Mouse (Mus musculus) ES-Bruce4 (cell line): ENCODE data around the gene Cks1b. TPM values are rescaled to one million over a fixed set of nuclear protein-coding genes. Genes with fewer than 3 reads are reported as not detected.

ENCODE experiments used
- H3K27ac ChIP-seq: 2 replicates; pipeline ENCODE4 v1.5.1; 2012; ENCODE audit warnings: low read length, inconsistent platforms; ENCODE audit not compliant: insufficient read depth
- H3K27me3 ChIP-seq: 2 replicates; pipeline ENCODE4 v1.6.1; 2012; ENCODE audit warnings: mild to moderate bottlenecking, low read length, inconsistent platforms; ENCODE audit not compliant: control insufficient read depth, poor library complexity, insufficient read depth, severe bottlenecking
- H3K36me3 ChIP-seq: 2 replicates; pipeline ENCODE4 v1.6.1; 2012; ENCODE audit warnings: inconsistent platforms, mild to moderate bottlenecking, low read length, moderate library complexity; ENCODE audit not compliant: control insufficient read depth, poor library complexity, insufficient read depth, severe bottlenecking
- H3K4me1 ChIP-seq: one replicate; pipeline ENCODE4 v1.8.1; 2011; ENCODE audit warnings: low read length; ENCODE audit not compliant: control insufficient read depth, insufficient read depth
- H3K4me3 ChIP-seq: 2 replicates; pipeline ENCODE4 v1.5.1; 2011; ENCODE audit warnings: low read depth, mild to moderate bottlenecking, low read length
- H3K9ac ChIP-seq: 2 replicates; pipeline ENCODE4 v1.6.1; 2012; ENCODE audit warnings: low read depth, mild to moderate bottlenecking, inconsistent platforms; ENCODE audit not compliant: poor library complexity, severe bottlenecking
- H3K9me3 ChIP-seq: replicated peaks from 2 replicates; pipeline ENCODE4 v1.6.1; 2012; ENCODE audit warnings: mild to moderate bottlenecking, low read length, inconsistent platforms; ENCODE audit not compliant: control insufficient read depth, poor library complexity, insufficient read depth, severe bottlenecking
- CTCF ChIP-seq: IDR thresholded peaks from one replicate; pipeline ENCODE4 v1.8.1; 2011; ENCODE audit warnings: low read depth, low read length
- EP300 ChIP-seq: IDR thresholded peaks from 2 replicates; pipeline ENCODE4 v1.6.1; 2011; ENCODE audit warnings: low read depth, low read length; ENCODE audit not compliant: insufficient read depth
- POLR2A ChIP-seq: IDR thresholded peaks from one replicate; pipeline ENCODE4 v1.8.1; 2011; ENCODE audit warnings: low read length; ENCODE audit not compliant: insufficient read depth
- polyA plus RNA-seq: library from polyadenylated mRNA; stranded (reverse); fragments of >200 nt; gene quantifications from 2 replicates; pipeline ENCODE4 v1.2.4, GENCODE M21; 2011; ENCODE audit warnings: low read depth; ENCODE audit not compliant: missing spikeins, insufficient read depth, insufficient read length

Cks1b gene
- polyA plus RNA-seq, 1 experiment, result 290 TPM

GRCm38 (mm10) chr3:89406887-89407286, 11.3 kb downstream of the Cks1b start:
- Histone ChIP-seq H3K4me1 (no peaks in the 10 kb centered on the region), H3K9ac (no peak overlapping the region), H3K36me3 (no peaks in the 10 kb centered on the region), H3K27ac (no peak overlapping the region), H3K4me3 (no peak overlapping the region), H3K27me3 (no peaks in the 10 kb centered on the region), H3K9me3 (no peaks in the 10 kb centered on the region)
- TF ChIP-seq POLR2A (no peak), CTCF (no peak), EP300 (no peak)

DNA sequence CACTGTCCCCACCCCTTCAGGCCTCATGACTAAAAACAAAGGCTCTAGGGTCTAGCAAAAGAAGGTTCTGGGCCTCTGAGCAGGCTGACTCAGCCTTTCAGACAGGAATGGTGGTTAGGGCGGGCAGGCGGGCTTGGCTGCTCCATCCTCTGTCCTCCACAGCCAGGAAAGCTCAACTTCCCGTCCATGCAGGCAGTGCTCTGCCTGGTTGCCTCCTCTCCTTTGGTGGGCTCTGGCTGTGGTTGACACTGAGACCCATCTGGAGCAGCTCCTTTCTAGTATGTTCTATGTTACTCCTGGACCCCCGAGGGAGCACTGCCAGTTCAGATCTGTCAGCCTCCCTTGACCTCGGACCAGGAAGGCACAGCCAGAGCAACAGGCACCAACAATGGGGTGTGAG, 15.5 kb downstream of the Cks1b start, which contains the start of gene Lenep:
TSS of gene Lenep (minus strand) at position 101 of the 400 bp plus-strand sequence.
- no peak within 1 kb of the TSS for H3K4me3 ChIP-seq
- TF ChIP-seq EP300 (no peak), POLR2A (no peak), CTCF (no peak)
- H3K9ac ChIP-seq, result no peak within 1 kb of the TSS
- H3K4me1 ChIP-seq, result no peaks in the 10 kb centered on the region
- no peaks in the 10 kb centered on the region for H3K9me3 ChIP-seq
- no peaks in the 10 kb centered on the region for H3K36me3 ChIP-seq
- no peak within 1 kb of the TSS for H3K27ac ChIP-seq
- no peaks in the 10 kb centered on the region for H3K27me3 ChIP-seq

DNA sequence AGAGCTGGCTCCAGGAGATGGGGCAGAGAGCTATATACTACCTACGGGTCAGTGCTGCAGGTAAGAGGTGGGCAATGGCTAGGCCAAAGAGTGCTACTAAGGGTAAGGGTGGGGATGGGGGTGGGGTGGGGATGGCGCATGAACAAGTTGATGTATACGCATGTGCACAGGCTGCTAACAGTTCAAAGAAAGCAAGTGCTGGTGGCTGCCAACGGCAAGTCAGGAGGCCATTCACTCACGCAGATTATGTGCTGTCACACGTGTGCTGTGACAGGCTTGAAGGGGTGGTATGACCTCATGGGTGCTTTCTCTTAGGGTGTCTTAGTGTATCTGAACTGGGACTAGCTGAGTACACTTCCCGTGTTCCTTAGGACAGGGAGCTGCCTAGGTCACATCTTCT, 16.9 kb downstream of the Cks1b start:
- H3K4me1 ChIP-seq, result no peaks in the 10 kb centered on the region
- no peak overlapping the region for H3K9ac ChIP-seq
- TF ChIP-seq POLR2A (no peak), EP300 (no peak), CTCF (no peak)
- H3K9me3 ChIP-seq, result no peaks in the 10 kb centered on the region
- H3K4me3 ChIP-seq, result no peak overlapping the region
- H3K27ac ChIP-seq, result no peak overlapping the region
- no peaks in the 10 kb centered on the region for H3K36me3 ChIP-seq
- H3K27me3 ChIP-seq, result no peaks in the 10 kb centered on the region

DNA sequence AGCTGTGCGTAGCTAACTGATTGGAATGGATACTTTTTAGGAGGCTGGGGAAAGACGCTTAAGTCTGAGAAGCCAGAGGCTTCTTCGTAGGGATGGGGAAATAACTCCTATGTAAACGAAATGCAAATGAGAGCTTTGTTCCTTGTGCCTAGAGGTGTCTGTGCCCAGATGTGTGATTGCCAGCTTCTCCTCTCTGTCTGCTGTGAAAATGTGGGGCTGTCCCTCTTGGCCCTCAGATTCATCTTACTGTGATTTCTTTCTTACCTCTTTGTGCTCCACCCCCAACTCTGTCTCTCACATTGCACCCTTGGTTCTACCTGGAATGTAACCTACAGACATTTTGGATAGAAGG, 21.6 kb downstream of the Cks1b start:
- Histone ChIP-seq H3K9ac (peak overlapping the region; percentile 52; the same call in 1 of the 2 replicates), H3K4me1 (no peaks in the 10 kb centered on the region)

DNA sequence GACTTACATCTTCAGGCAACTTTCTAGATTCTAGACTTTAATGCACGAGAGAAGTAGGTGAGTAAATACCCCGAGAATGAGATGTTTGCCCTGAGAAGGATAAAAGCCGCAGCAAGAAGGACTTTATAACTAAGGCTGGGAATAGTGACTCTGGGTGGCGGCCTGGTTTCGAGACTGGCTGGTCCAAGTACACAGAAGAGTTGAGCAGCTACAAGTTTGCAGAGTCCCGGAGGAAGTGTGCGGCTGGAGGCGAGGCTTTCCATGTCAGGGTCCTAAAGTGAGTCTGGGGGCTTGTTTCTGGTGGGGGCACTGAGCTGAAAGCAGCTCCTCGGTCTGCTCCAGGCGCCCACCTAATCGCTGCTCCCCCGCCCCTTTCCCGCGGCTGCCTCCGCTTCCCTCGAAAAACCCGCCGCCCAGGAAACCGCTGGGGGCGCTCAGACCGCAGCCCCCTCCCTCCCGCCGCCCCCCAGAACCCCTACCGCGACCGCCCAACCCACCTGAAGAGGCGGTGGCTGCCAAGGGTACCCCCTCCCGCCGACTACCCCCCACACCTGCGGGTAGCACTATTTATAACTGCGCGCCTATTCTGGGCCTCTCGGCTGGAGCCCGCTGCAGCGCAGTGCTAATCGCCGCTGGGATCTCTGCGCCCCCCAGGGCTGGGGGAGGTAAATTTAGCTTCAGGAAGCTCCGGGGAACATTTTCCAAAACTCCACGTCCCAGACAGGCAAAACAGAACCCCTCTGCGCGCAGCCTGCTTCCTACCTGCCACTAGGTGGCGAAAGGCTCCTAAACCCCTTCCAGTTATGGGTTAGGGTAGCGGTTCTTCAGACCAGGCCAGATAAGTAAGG, 22.2 kb downstream of the Cks1b start:
- Histone ChIP-seq H3K4me1 (no peaks in the 10 kb centered on the region), H3K27ac (no peak overlapping the region)

More for the DNA sequence above, 21.6 kb downstream of the Cks1b start:
- Histone ChIP-seq H3K9me3 (no peaks in the 10 kb centered on the region), H3K27ac (no peak overlapping the region), H3K27me3 (no peaks in the 10 kb centered on the region), H3K36me3 (no peaks in the 10 kb centered on the region), H3K4me3 (no peak overlapping the region)
- TF ChIP-seq POLR2A (no peak), EP300 (no peak), CTCF (no peak)

GRCm38 (mm10) chr3:89395419-89395805, 22.8 kb downstream of the Cks1b start:
- H3K4me1 ChIP-seq, result peaks cover 2% of the 10 kb centered on the region
- no peaks in the 10 kb centered on the region for H3K9me3 ChIP-seq
- H3K4me3 ChIP-seq, result peak overlapping the region; percentile 57
- H3K27ac ChIP-seq, result no peak overlapping the region; the same call in 1 of the 2 replicates
- peak overlapping the region; percentile 52; the same call in 1 of the 2 replicates for H3K9ac ChIP-seq
- H3K36me3 ChIP-seq, result no peaks in the 10 kb centered on the region
- TF ChIP-seq EP300 (no peak), CTCF (no peak), POLR2A (no peak)
- no peaks in the 10 kb centered on the region for H3K27me3 ChIP-seq

More for the DNA sequence above, 22.2 kb downstream of the Cks1b start:
- peak overlapping the region; percentile 52 for H3K9ac ChIP-seq
- H3K9me3 ChIP-seq, result no peaks in the 10 kb centered on the region
- no peaks in the 10 kb centered on the region for H3K27me3 ChIP-seq
- H3K4me3 ChIP-seq, result peak overlapping the region; percentile 60
- no peaks in the 10 kb centered on the region for H3K36me3 ChIP-seq
- TF ChIP-seq POLR2A, result no peak
- peak; percentile 82 for TF ChIP-seq CTCF
- TF ChIP-seq EP300, result no peak
